Mouse (Mus musculus) heart, embryonic 16.5 days (tissue): ENCODE measurements around the gene Cbx1. TPM values are rescaled to one million over a fixed set of nuclear protein-coding genes. Genes with fewer than 3 reads are reported as not detected.

Experiments used
- ATAC-seq: fragments of 200-750 bp; cut with Nextera tagmentation; replicated peaks from 2 replicates; pipeline ENCODE4 v1.8.0; 2017; ENCODE audit warnings: moderate number of reproducible peaks; ENCODE audit not compliant: insufficient read depth, low FRiP score; ENCODE audit errors: extremely low read depth
- H3K27ac ChIP-seq: fragments of 300-500 bp; sonication (generic); 2 replicates; pipeline ENCODE4 v1.5.1; 2014; ENCODE audit warnings: mild to moderate bottlenecking, low read length, control low read depth, moderate library complexity
- H3K27me3 ChIP-seq: fragments of 300-500 bp; sonication (generic); 2 replicates; pipeline ENCODE4 v1.6.1; 2014; ENCODE audit warnings: low read length, mixed read lengths; ENCODE audit not compliant: control insufficient read depth, insufficient read depth
- H3K36me3 ChIP-seq: fragments of 300-500 bp; sonication (generic); 2 replicates; pipeline ENCODE4 v1.6.1; 2014; ENCODE audit not compliant: control insufficient read depth, insufficient read depth
- H3K4me1 ChIP-seq: fragments of 300-500 bp; sonication (generic); 2 replicates; pipeline ENCODE4 v1.6.1; 2014; ENCODE audit warnings: low read length, mixed read lengths; ENCODE audit not compliant: control insufficient read depth, insufficient read depth
- H3K4me2 ChIP-seq: fragments of 300-500 bp; sonication (generic); 2 replicates; pipeline ENCODE4 v1.6.1; 2014; ENCODE audit warnings: low read depth, mild to moderate bottlenecking, control low read depth, low read length
- H3K4me3 ChIP-seq: fragments of 300-500 bp; sonication (generic); 2 replicates; pipeline ENCODE4 v1.5.1; 2014; ENCODE audit warnings: mild to moderate bottlenecking, control low read depth, low read length
- H3K9ac ChIP-seq: fragments of 300-500 bp; sonication (generic); 2 replicates; pipeline ENCODE4 v1.6.1; 2014; ENCODE audit warnings: low read length, control low read depth
- H3K9me3 ChIP-seq: fragments of 300-500 bp; sonication (generic); replicated peaks from 2 replicates; pipeline ENCODE4 v1.6.1; 2016; ENCODE audit warnings: low read length; ENCODE audit not compliant: control insufficient read depth
- WGBS: fragments of 180-500 bp; shearing (Covaris S2); extraction: QIAGEN DNeasy Blood & Tissue Kit; methylation state at CpG from one replicate; pipeline ENCODE4 v1.1.7; 2014; 5-methylcytosine and 5-hydroxymethylcytosine counted together
- polyA plus RNA-seq: library from polyadenylated mRNA; unstranded; fragments of >200 nt; fragmentation: Nextera tagmentation; extraction: Ambion mirVana; gene quantifications from 2 replicates; pipeline ENCODE4 v1.2.1, GENCODE M21; 2015

Cbx1 gene
- polyA plus RNA-seq, 1 experiment from 2014 or later: 49.9 TPM

GRCm38 (mm10) chr11:96826481-96826880 is 37.6 kb downstream of the Cbx1 start:
- 52% methylated on average over 2 of the region's 2 CpGs for WGBS
- ATAC-seq: no peak
- peak overlapping the region; percentile 78 for H3K4me2 ChIP-seq
- peak overlapping the region; percentile 95 for H3K9ac ChIP-seq
- peaks cover 15% of the 10 kb centered on the region for H3K36me3 ChIP-seq
- no peaks in the 10 kb centered on the region for H3K9me3 ChIP-seq
- H3K27me3 ChIP-seq: no peaks in the 10 kb centered on the region
- H3K4me3 ChIP-seq: peak overlapping the region; percentile 44
- H3K27ac ChIP-seq: peak overlapping the region; percentile 95
- H3K4me1 ChIP-seq: peaks cover 56% of the 10 kb centered on the region

- H3K9me3 ChIP-seq: no peaks in the 10 kb centered on the region
- H3K4me2 ChIP-seq: peak overlapping the region; percentile 78
- H3K4me3 ChIP-seq: peak overlapping the region; percentile 44
- ATAC-seq: no peak
- H3K27ac ChIP-seq: peak overlapping the region; percentile 95
- H3K36me3 ChIP-seq: peaks cover 8% of the 10 kb centered on the region
- H3K9ac ChIP-seq: peak overlapping the region; percentile 95
- 46% methylated on average over 12 of the region's 12 CpGs for WGBS
- peaks cover 56% of the 10 kb centered on the region for H3K4me1 ChIP-seq
- no peaks in the 10 kb centered on the region for H3K27me3 ChIP-seq
Observed at GRCm38 (mm10) chr11:96827062-96827581, 38.2 kb downstream of the Cbx1 start.

GRCm38 (mm10) chr11:96827917-96828316 is 39.0 kb downstream of the Cbx1 start:
- Histone ChIP-seq H3K4me2 (peak overlapping the region; percentile 78), H3K27me3 (no peaks in the 10 kb centered on the region), H3K27ac (peak overlapping the region; percentile 95), H3K36me3 (peaks cover 6% of the 10 kb centered on the region), H3K9me3 (no peaks in the 10 kb centered on the region), H3K4me1 (peaks cover 53% of the 10 kb centered on the region), H3K9ac (peak overlapping the region; percentile 95), H3K4me3 (peak overlapping the region; percentile 44)
- 36% methylated on average over 9 of the region's 9 CpGs for WGBS
- no peak for ATAC-seq

DNA sequence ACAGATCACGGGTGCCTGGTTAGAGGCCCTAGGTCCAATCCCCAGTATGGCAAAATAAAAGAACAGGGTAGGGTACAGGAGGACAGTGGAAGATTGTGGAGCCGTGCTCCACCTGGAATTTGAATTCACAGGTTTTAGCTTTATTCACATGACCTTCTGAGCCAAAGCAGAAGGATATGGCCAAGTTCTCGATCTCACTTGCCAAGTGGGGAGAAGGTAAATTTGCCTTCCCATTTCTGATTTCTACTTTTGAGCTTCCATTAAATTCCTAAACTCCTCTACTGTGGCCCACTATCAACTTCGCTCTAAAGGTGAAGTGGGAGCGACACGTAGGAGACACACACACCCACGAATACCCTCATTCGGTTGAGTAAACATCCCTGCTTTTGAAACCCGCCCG is 40.0 kb downstream of the Cbx1 start:
- Histone ChIP-seq H3K4me1 (peaks cover 46% of the 10 kb centered on the region), H3K9me3 (no peaks in the 10 kb centered on the region), H3K4me2 (peak overlapping the region; percentile 78), H3K4me3 (peak overlapping the region; percentile 94), H3K9ac (peak overlapping the region; percentile 95), H3K27ac (peak overlapping the region; percentile 100), H3K36me3 (peaks cover 6% of the 10 kb centered on the region), H3K27me3 (no peaks in the 10 kb centered on the region)
- WGBS: 5% methylated on average over 10 of the region's 10 CpGs
- no peak for ATAC-seq

DNA sequence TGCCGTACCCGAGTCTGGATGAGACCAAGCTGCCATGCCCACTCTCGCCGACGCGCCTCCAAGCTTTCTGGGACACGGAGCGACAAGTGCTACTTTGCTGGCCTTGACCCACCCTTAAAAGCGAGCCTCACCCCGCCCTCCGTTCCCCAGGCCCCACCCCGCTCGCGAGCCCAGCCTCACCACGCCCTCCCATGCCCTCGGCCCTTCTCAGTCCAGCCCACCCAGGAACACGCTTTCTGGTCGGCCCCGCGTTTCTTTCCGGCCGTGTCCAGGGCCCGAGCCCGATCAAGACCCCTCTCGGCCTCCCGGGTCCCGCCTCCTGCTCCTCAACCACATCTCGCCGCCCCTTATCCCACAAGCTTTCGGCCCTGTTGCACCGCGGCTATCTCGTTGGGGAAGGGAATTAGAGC is 40.5 kb downstream of the Cbx1 start:
- ATAC-seq: peak; percentile 71
- Histone ChIP-seq H3K9me3 (no peaks in the 10 kb centered on the region), H3K4me3 (peak overlapping the region; percentile 94), H3K4me2 (peak overlapping the region; percentile 78), H3K9ac (peak overlapping the region; percentile 95), H3K27ac (peak overlapping the region; percentile 100), H3K27me3 (no peaks in the 10 kb centered on the region), H3K36me3 (peaks cover 6% of the 10 kb centered on the region), H3K4me1 (peaks cover 43% of the 10 kb centered on the region)
- WGBS: under 1% methylated on average over 33 of the region's 33 CpGs

GRCm38 (mm10) chr11:96829813-96830538 is 41.0 kb downstream of the Cbx1 start, which contains the start of gene Nfe2l1:
Gene Nfe2l1, minus strand, starts transcription at chr11:96829968.
- H3K9ac ChIP-seq: peak within 1 kb of the TSS; percentile 95
- under 1% methylated on average over 51 of the region's 51 CpGs for WGBS
- H3K36me3 ChIP-seq: peaks cover 6% of the 10 kb centered on the region
- peak within 1 kb of the TSS; percentile 100 for H3K27ac ChIP-seq
- ATAC-seq: peak; percentile 95
- H3K4me1 ChIP-seq: peaks cover 37% of the 10 kb centered on the region
- H3K9me3 ChIP-seq: no peaks in the 10 kb centered on the region
- H3K4me2 ChIP-seq: peak within 1 kb of the TSS; percentile 78
- H3K4me3 ChIP-seq: peak within 1 kb of the TSS; percentile 94
- H3K27me3 ChIP-seq: no peaks in the 10 kb centered on the region

DNA sequence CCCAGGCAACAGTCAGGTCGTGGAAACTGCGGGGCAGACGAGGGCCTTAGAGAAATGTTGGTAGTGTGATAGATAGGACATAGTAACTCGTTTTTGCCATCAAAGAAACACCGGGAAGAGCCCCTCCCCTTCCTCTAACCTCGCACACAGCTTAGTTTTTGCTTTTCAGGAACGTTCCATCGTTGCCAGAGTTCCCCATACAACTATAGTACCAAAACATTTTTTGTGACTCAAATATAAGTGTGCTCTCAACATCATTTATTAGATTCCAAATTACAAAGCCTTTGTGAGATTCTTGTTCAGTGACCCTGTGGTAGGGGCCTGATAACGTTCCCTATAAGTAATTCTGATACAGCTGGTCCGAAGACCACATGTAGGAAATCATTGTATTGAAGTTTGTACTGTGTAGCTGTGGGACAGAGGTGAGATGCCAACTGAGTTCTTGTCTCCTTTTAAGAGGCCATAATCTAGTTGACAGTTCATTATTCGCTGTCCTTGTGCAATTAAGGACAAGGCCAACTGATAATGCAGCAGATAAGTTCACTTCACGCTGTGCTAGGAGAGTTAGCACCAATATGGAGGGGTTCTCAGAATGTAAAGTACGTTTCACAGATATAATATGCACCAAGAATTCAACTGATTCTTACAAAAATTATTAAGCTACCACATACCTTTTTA is 41.8 kb downstream of the Cbx1 start:
- no peaks in the 10 kb centered on the region for H3K27me3 ChIP-seq
- H3K4me1 ChIP-seq: peaks cover 30% of the 10 kb centered on the region
- H3K9ac ChIP-seq: peak overlapping the region; percentile 82
- peak overlapping the region; percentile 70 for H3K4me2 ChIP-seq
- peaks cover 6% of the 10 kb centered on the region for H3K36me3 ChIP-seq
- ATAC-seq: no peak
- H3K4me3 ChIP-seq: peak overlapping the region; percentile 75
- peak overlapping the region; percentile 95 for H3K27ac ChIP-seq
- H3K9me3 ChIP-seq: no peaks in the 10 kb centered on the region
- WGBS: 15% methylated on average over 13 of the region's 13 CpGs

GRCm38 (mm10) chr11:96831516-96831915 is 42.6 kb downstream of the Cbx1 start:
- no peak for ATAC-seq
- no peak overlapping the region for H3K4me2 ChIP-seq
- 75% methylated on average over 4 of the region's 4 CpGs for WGBS

GRCm38 (mm10) chr11:96832541-96832940 is 43.6 kb downstream of the Cbx1 start:
- Histone ChIP-seq H3K9ac (no peak overlapping the region), H3K36me3 (no peaks in the 10 kb centered on the region), H3K27me3 (no peaks in the 10 kb centered on the region), H3K9me3 (no peaks in the 10 kb centered on the region), H3K4me1 (peaks cover 11% of the 10 kb centered on the region), H3K4me3 (no peak overlapping the region), H3K27ac (no peak overlapping the region), H3K4me2 (no peak overlapping the region)
- ATAC-seq: no peak
- WGBS: 83% methylated on average over 3 of the region's 3 CpGs

More at GRCm38 (mm10) chr11:96831516-96831915, 42.6 kb downstream of the Cbx1 start:
- Histone ChIP-seq H3K27me3 (no peaks in the 10 kb centered on the region), H3K4me1 (peaks cover 21% of the 10 kb centered on the region), H3K27ac (no peak overlapping the region), H3K36me3 (peaks cover 6% of the 10 kb centered on the region), H3K4me3 (no peak overlapping the region), H3K9me3 (no peaks in the 10 kb centered on the region), H3K9ac (no peak overlapping the region)
